Mouse (Mus musculus): Measurements from ENCODE around the gene Zfp282. TPM values are rescaled to one million over a fixed set of nuclear protein-coding genes. Genes with fewer than 3 reads are reported as not detected.

Gene Zfp282
- polyA plus RNA-seq, 1 experiment from 2014 or later = 14.7 TPM

DNA sequence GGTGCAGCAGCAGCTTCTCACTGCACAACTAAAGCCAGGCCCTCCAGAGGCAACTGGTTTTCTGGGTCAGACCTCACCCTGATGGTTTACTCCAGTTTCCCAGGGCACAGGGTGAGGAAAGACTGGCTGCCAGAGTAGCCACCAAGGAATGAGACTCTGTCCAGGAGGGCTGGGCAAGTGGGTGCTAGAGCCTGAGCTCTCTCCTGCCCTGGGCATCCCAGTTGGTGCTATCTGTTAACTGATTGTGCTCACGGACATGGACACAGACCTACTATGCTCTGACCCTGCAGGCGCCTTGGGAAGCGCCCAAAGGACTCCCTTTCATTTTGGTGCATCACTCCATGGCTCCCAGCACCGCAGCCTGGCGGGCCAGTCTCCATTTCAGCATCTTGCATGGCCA lies 29.3 kb downstream of the Zfp282 start:
- no peak for DNase-seq (ENCODE audit: extremely low spot score, low spot score)
- Histone ChIP-seq H3K4me3 (no peak overlapping the region), H3K27ac (no peak overlapping the region), H3K9me3 (peaks cover 4% of the 10 kb centered on the region; the same call in 1 of the 2 replicates), H3K4me1 (peaks cover 9% of the 10 kb centered on the region), H3K36me3 (replicated peaks) (peaks cover 70% of the 10 kb centered on the region), H3K27me3 (ENCODE audit: poor library complexity, severe bottlenecking) (peaks cover 49% of the 10 kb centered on the region)
- 91% methylated on average over 5 of the region's 5 CpGs for WGBS

DNA sequence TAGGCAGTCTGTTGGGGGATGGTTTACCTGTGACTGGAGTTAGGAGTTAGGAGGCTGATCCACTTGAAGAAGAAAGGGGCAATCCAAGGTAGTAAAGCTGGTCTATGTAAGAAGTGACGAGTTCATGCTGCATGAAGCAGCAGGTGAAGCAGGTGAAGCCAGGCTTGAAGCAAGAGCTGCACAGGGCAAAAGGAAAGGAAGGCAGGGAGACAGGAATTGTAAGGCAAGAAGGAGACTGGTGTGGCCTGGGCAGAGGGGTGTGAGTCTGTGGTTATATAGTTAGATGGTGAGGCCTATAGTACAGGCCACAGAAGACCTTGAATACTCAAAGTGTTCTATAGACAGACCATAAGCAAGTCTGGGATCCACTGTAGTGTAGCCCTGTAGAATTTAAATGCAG lies 32.0 kb downstream of the Zfp282 start:
- H3K9me3 ChIP-seq = peaks cover 4% of the 10 kb centered on the region; the same call in 1 of the 2 replicates
- peaks cover 27% of the 10 kb centered on the region for H3K27me3 ChIP-seq (ENCODE audit: poor library complexity, severe bottlenecking)
- WGBS = 88% methylated on average over 1 of the region's 1 CpGs
- no peak overlapping the region for H3K4me3 ChIP-seq
- H3K4me1 ChIP-seq = peaks cover 9% of the 10 kb centered on the region
- H3K27ac ChIP-seq = no peak overlapping the region
- peaks cover 43% of the 10 kb centered on the region for H3K36me3 ChIP-seq (replicated peaks)
- DNase-seq (ENCODE audit: extremely low spot score, low spot score) = no peak

DNA sequence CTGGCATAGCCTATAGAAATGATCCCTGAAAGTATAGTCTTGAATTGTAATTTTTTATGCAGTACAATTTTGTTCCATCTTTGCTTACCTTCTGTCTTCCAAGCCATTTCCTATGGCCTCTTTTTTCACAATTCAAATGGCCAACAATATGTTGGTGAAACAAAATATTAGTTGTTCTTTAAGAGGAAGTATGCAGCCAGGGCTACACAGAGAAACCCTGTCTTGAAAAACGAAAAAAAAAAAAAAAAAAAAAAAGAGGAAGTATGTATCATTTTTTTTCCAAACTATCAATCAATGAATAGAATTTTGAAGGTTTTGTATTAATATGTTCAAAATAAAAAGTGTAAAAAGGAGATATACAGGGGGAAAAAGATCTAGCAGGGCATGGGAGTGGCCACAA lies 34.6 kb downstream of the Zfp282 start:
- H3K4me3 ChIP-seq = no peak overlapping the region
- WGBS = 57% methylated on average over 1 of the region's 1 CpGs
- 0 out of 2 replicates have a peak, but pooled peaks cover under 1% of the 10 kb centered on the region for H3K27me3 ChIP-seq (ENCODE audit: poor library complexity, severe bottlenecking)
- no peak for DNase-seq (ENCODE audit: extremely low spot score, low spot score)
- no peak overlapping the region for H3K27ac ChIP-seq
- peaks cover 16% of the 10 kb centered on the region for H3K36me3 ChIP-seq (replicated peaks)
- no peaks in the 10 kb centered on the region for H3K9me3 ChIP-seq
- H3K4me1 ChIP-seq = no peaks in the 10 kb centered on the region

DNA sequence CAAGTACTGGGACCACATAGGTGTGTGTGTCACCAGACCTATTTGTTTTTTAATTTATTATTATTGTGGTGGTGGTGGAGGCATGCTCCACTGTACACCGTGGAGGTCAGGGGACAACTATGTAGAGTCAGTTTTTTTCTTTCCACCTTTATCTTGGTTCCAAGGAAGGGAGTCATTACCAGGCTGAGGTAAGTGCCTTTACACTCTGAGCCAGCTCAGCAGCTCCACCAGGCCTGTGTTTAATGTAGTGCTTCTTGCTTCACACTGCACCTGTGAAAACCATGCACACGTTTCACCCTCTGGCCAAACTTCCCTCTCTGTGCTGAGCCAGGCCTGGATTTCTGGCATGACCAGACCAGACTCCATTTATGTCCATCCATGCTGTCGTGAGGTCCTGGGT lies 36.0 kb downstream of the Zfp282 start:
- H3K27ac ChIP-seq = no peak overlapping the region
- DNase-seq (ENCODE audit: extremely low spot score, low spot score) = no peak
- H3K4me3 ChIP-seq = no peak overlapping the region
- no peaks in the 10 kb centered on the region for H3K4me1 ChIP-seq
- 69% methylated on average over 3 of the region's 3 CpGs for WGBS
- peaks cover 3% of the 10 kb centered on the region for H3K36me3 ChIP-seq (replicated peaks)
- H3K27me3 ChIP-seq (ENCODE audit: poor library complexity, severe bottlenecking) = no peaks in the 10 kb centered on the region
- no peaks in the 10 kb centered on the region for H3K9me3 ChIP-seq

DNA sequence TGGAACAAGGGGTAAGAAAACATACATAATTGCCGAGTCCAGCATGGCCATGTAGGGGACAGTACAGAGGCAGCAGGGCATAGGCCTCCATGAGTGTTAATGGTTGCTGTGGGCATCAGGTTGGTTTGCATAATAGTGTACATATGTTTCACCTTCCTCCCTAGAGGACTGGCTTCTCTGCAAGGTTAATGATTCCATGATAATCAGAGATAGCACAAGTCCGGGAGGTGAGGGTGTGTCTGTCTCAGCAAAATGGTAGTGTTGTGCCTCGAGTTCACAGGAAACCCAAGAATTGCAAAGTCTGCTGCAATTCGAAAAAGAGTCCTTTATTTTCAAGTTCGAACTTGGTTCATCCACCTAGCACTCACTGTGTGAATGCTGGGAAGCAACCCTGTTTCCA lies 40.0 kb downstream of the Zfp282 start:
- H3K27ac ChIP-seq = no peak overlapping the region
- H3K9me3 ChIP-seq = no peaks in the 10 kb centered on the region
- no peaks in the 10 kb centered on the region for H3K36me3 ChIP-seq (replicated peaks)
- WGBS = 83% methylated on average over 5 of the region's 5 CpGs
- H3K4me3 ChIP-seq = no peak overlapping the region
- no peaks in the 10 kb centered on the region for H3K27me3 ChIP-seq (ENCODE audit: poor library complexity, severe bottlenecking)
- no peak for DNase-seq (ENCODE audit: extremely low spot score, low spot score)
- H3K4me1 ChIP-seq = peaks cover 16% of the 10 kb centered on the region

DNA sequence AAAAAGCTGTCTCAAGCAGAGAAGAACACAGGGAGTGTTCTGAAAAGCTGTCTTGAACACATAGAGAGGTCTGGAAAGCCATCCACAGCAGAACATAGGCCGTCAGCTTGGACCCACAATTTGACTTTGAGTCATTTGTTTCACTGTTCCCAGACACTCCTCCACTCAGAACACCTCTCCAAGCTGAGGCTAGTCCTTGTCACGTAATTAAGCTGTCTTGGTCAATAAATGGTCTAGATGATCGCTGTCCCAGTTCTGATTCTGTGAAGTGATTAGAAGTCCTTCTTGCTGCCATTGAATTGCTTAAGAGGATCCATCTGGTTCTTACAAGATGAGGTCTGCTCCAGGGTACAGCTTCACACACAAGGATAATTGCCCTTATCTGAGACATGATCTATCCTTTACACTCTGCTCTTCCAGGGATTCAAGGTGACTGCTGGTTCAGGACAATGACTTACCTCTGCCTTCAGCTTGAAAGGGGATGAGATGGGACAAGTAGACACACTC lies 41.8 kb downstream of the Zfp282 start:
- Histone ChIP-seq H3K36me3 (replicated peaks) (peaks cover 2% of the 10 kb centered on the region; the same call in 1 of the 2 replicates), H3K4me3 (no peak overlapping the region), H3K27me3 (ENCODE audit: poor library complexity, severe bottlenecking) (no peaks in the 10 kb centered on the region), H3K4me1 (peaks cover 19% of the 10 kb centered on the region), H3K9me3 (no peaks in the 10 kb centered on the region), H3K27ac (no peak overlapping the region)
- no peak for DNase-seq (ENCODE audit: extremely low spot score, low spot score)
- WGBS = 79% methylated on average over 3 of the region's 3 CpGs

DNA sequence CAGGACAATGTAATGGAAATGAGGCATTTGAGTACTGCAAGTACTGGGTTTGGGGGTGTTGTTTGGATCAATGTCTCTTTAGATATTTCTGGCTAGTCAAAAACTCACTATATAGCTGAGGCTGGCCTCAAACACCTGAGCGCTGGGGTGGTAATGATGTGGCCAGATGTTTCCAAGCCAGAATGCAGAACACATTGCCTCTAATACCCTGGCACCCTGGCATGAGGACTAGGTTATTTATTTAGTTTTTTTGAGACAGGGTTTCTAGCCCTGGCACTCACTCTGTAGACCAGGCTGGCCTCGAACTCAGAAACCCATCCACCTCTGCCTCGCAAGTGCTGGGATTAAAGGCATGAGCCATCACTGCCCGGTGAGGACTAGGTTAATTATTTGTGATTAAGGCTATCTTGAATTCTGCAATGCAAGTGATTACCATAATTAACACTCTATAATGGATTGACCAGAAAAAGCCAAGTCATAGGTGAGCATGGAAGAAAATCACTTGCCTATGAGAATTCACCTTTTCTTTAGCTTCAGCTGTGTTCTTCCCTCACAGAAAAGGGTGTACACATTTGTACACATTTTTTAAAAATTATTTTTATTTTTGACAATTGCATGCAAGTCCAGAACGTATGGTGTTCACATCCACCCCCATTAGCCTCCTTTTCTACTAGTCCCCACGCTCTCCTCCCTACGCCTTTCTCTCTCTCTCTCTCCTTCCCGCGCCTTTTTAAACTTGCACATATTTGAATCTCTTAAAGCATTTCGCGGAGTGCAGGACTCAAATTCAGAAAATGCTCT lies 42.8 kb downstream of the Zfp282 start:
- WGBS = 29% methylated on average over 11 of the region's 11 CpGs
- peaks cover 19% of the 10 kb centered on the region for H3K4me1 ChIP-seq
- H3K36me3 ChIP-seq (replicated peaks) = peaks cover 2% of the 10 kb centered on the region; the same call in 1 of the 2 replicates
- H3K27ac ChIP-seq = peak overlapping the region; percentile 96
- H3K4me3 ChIP-seq = peak overlapping the region; percentile 86
- no peak for DNase-seq (ENCODE audit: extremely low spot score, low spot score)
- no peaks in the 10 kb centered on the region for H3K9me3 ChIP-seq
- no peaks in the 10 kb centered on the region for H3K27me3 ChIP-seq (ENCODE audit: poor library complexity, severe bottlenecking)

DNA sequence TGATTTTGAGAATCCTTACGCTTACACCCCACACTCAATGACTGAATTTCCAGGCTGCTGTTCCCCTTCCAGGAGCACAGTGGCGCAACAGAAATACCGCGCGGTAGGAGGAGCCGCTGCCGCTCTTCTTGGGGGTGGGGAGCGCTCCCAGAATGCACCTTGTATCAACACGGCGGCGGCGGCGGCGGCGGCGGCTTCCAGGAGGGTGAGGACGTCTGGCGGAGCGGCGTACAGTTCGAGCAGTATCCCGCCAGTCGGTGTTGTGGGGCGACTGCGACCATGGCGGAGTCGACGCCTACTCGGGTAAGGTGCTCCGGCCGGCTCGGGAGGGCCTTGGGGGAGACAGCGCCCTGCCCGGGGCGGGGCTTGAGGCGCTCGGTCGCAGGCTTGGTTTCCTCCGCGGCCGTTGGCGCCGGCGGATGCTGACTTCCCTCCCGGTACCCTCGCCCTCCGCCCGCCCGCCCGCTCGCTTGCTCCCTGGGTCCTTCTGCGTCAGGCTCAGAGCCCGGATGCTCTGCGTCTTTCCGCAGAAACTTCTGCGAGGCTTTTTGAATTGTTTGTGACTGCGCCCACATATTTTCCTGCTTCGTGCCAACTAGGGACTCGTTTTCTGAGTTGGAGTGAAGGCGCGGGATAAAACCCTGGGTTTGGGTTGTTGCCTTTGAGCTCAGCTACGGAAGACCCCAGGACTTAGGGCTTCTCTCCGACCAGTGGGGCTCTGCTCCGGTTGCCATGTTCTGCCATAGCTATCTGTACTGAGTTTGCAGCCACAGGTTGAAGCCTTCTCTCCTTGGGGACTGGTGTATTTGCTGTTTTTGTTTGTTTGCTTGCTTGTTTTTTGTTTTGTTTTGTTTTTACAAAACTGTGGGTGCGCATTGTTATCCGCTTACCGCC lies 43.7 kb downstream of the Zfp282 start, which contains the start of gene Zfp212:
TSS of gene Zfp212 (plus strand) at position 30 of the 894 bp plus-strand sequence.
- peak within 1 kb of the TSS; percentile 86 for H3K4me3 ChIP-seq
- DNase-seq (ENCODE audit: extremely low spot score, low spot score) = peak; percentile 91
- no peaks in the 10 kb centered on the region for H3K9me3 ChIP-seq
- H3K27ac ChIP-seq = peak within 1 kb of the TSS; percentile 96
- H3K27me3 ChIP-seq (ENCODE audit: poor library complexity, severe bottlenecking) = no peaks in the 10 kb centered on the region
- peaks cover 19% of the 10 kb centered on the region for H3K4me1 ChIP-seq
- under 1% methylated on average over 67 of the region's 67 CpGs for WGBS
- H3K36me3 ChIP-seq (replicated peaks) = peaks cover 2% of the 10 kb centered on the region; the same call in 1 of the 2 replicates

DNA sequence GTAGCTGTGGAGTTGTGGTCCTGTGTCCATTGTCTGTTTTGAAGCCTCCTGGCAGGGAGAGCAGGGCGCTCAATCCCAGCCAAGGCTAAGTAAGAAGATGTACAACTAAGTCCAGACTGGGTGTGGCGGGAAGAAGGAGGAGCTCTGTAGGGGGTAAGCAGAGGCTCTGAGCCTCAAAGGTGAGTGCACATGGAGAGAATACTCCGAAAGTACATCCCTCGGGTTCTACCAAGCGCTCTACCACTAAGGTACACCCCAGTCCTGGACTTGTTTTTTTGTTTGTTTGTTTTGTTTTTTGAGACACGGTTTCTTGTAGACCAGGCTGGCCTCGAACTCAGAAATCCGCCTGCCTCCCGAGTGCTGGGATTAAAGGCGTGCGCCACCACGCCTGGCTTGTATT lies 65.5 kb downstream of the Zfp282 start:
- Histone ChIP-seq H3K27ac (peak overlapping the region; percentile 90), H3K27me3 (ENCODE audit: poor library complexity, severe bottlenecking) (peaks cover 6% of the 10 kb centered on the region; the same call in 1 of the 2 replicates)
- no peak for DNase-seq (ENCODE audit: extremely low spot score, low spot score)

DNA sequence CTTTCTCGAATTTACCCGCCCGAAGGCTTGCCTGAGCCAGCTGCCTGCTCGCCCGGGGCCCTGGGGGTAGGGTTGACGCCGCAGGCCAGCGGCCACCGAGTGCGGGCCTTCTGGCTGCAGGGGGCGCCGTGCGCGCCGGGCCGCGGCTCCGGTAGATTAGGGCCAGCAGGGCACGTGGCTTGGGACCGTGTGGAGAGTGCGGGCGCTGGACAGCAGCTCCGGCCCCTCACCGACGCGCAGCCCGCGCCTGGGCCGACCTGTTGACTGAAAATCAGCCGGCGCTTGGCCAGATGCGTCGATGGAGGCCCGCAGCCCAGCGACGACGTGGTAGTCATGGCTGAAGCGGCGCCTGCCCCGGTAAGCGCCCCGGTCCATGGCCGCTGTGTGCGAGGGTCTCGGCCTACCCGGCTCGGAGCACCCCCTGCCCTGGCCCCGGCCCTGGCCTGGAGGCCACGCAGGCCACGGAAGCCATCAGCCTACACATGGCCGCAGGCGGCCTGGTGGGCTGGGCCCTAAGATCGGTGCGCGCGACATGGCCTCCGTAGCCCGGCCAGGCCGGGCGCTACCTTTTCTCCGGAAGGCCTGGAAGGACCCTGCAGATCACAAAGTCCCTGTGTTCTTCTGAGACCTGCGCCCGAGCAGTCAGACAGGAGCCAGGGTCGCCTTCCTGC lies 66.2 kb downstream of the Zfp282 start:
- peak overlapping the region; percentile 90 for H3K27ac ChIP-seq
- 9% methylated on average over 64 of the region's 64 CpGs for WGBS

More for the DNA sequence above, 65.5 kb downstream of the Zfp282 start:
- H3K4me1 ChIP-seq = peaks cover 14% of the 10 kb centered on the region
- peaks cover 12% of the 10 kb centered on the region; the same call in 1 of the 2 replicates for H3K9me3 ChIP-seq
- peaks cover 20% of the 10 kb centered on the region for H3K36me3 ChIP-seq (replicated peaks)
- 53% methylated on average over 12 of the region's 12 CpGs for WGBS
- H3K4me3 ChIP-seq = peak overlapping the region; percentile 52

DNA sequence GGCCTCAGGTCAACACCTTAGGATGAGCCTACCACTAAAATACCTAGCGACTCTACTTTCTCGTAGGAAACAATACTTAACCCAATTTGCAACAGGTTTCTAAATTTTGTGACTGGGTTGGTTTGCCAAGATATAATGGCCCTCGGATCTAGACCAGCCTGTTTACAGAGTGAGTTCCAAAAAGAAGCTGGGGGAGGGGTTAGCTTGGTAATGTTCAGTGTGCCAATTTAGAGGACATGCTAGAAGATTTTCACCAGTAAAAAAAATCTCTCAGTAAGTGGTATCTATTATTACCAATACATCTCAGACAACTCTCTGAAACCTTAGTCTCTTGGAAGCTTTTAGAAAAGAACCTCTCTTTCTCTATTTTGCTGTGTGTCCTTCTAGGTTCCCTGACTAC lies 66.7 kb downstream of the Zfp282 start:
- peak overlapping the region; percentile 52 for H3K4me3 ChIP-seq
- WGBS = 89% methylated on average over 3 of the region's 3 CpGs
- H3K4me1 ChIP-seq = peaks cover 14% of the 10 kb centered on the region
- H3K9me3 ChIP-seq = peaks cover 12% of the 10 kb centered on the region; the same call in 1 of the 2 replicates
- H3K27me3 ChIP-seq (ENCODE audit: poor library complexity, severe bottlenecking) = peaks cover 6% of the 10 kb centered on the region; the same call in 1 of the 2 replicates
- peak overlapping the region; percentile 90 for H3K27ac ChIP-seq
- DNase-seq (ENCODE audit: extremely low spot score, low spot score) = no peak
- H3K36me3 ChIP-seq (replicated peaks) = peaks cover 20% of the 10 kb centered on the region

More for the DNA sequence above, 66.2 kb downstream of the Zfp282 start:
- peaks cover 6% of the 10 kb centered on the region; the same call in 1 of the 2 replicates for H3K27me3 ChIP-seq (ENCODE audit: poor library complexity, severe bottlenecking)
- peak overlapping the region; percentile 52 for H3K4me3 ChIP-seq
- H3K36me3 ChIP-seq (replicated peaks) = peaks cover 20% of the 10 kb centered on the region
- H3K4me1 ChIP-seq = peaks cover 14% of the 10 kb centered on the region
- peaks cover 12% of the 10 kb centered on the region; the same call in 1 of the 2 replicates for H3K9me3 ChIP-seq
- DNase-seq (ENCODE audit: extremely low spot score, low spot score) = peak; percentile 78

DNA sequence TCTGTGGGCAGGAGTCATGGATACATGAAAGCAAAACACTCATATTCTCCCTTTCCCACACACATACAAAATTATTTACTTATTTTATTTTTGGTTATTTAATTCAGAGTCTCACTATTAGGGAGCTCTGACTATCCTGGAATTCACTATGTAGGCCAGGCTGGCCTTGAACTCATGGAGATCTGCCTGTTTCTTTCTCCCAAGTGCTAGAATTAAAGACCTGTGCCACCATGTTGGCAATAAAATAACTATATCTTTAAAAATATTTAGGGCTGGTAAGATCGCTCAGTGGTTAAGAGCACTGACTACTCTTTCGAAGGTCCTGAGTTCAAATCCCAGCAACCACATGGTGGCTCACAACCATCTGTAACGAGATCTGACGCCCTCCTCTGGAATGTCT lies 70.4 kb downstream of the Zfp282 start:
- Histone ChIP-seq H3K4me1 (peaks cover 13% of the 10 kb centered on the region), H3K27me3 (ENCODE audit: poor library complexity, severe bottlenecking) (peaks cover 9% of the 10 kb centered on the region), H3K27ac (no peak overlapping the region), H3K36me3 (replicated peaks) (peaks cover 23% of the 10 kb centered on the region), H3K4me3 (no peak overlapping the region), H3K9me3 (peaks cover 12% of the 10 kb centered on the region; the same call in 1 of the 2 replicates)
- no peak for DNase-seq (ENCODE audit: extremely low spot score, low spot score)
- 94% methylated on average over 4 of the region's 4 CpGs for WGBS
